Mouse (Mus musculus) retina, postnatal 1 day (tissue): ENCODE measurements around the gene Retreg1.
A peak's percentile ranks its signal among the peaks of the same experiment; 100 is the strongest.

Source experiments
- DNase-seq: peaks from one replicate; pipeline ENCODE4 v3.0.0-alpha.2; 2012

Gene Retreg1

GRCm38 (mm10) chr15:25834282-25834681 is 8.7 kb upstream of the Retreg1 start:
- no peak for DNase-seq

- DNase-seq, result no peak
Measured at GRCm38 (mm10) chr15:25834920-25835674, 7.9 kb upstream of the Retreg1 start.

GRCm38 (mm10) chr15:25842462-25843085 is 406 bp upstream of the Retreg1 start:
- no peak for DNase-seq

GRCm38 (mm10) chr15:25844013-25844570 is 1.1 kb downstream of the Retreg1 start:
- no peak for DNase-seq

GRCm38 (mm10) chr15:25844771-25845170 is 1.8 kb downstream of the Retreg1 start:
- no peak for DNase-seq

GRCm38 (mm10) chr15:25847576-25848168 is 4.7 kb downstream of the Retreg1 start:
- DNase-seq, result no peak

GRCm38 (mm10) chr15:25850552-25850951 is 7.6 kb downstream of the Retreg1 start:
- DNase-seq, result no peak

GRCm38 (mm10) chr15:25854270-25854904 is 11.4 kb downstream of the Retreg1 start:
- DNase-seq, result no peak

- no peak for DNase-seq
Measured at GRCm38 (mm10) chr15:25858611-25859058, 15.7 kb downstream of the Retreg1 start.

- DNase-seq, result no peak
Measured at GRCm38 (mm10) chr15:25859469-25859868, 16.5 kb downstream of the Retreg1 start.

GRCm38 (mm10) chr15:25861900-25862299 is 18.9 kb downstream of the Retreg1 start:
- no peak for DNase-seq

- DNase-seq, result no peak
Measured at GRCm38 (mm10) chr15:25865605-25866004, 22.6 kb downstream of the Retreg1 start.

GRCm38 (mm10) chr15:25866106-25866505 is 23.1 kb downstream of the Retreg1 start:
- no peak for DNase-seq

GRCm38 (mm10) chr15:25869129-25869528 is 26.1 kb downstream of the Retreg1 start:
- DNase-seq, result no peak

GRCm38 (mm10) chr15:25871470-25871869 is 28.5 kb downstream of the Retreg1 start:
- DNase-seq, result no peak

GRCm38 (mm10) chr15:25872118-25872517 is 29.1 kb downstream of the Retreg1 start:
- no peak for DNase-seq

- DNase-seq, result no peak
Measured at GRCm38 (mm10) chr15:25872657-25873056, 29.7 kb downstream of the Retreg1 start.

GRCm38 (mm10) chr15:25873536-25873935 is 30.6 kb downstream of the Retreg1 start:
- no peak for DNase-seq

- DNase-seq, result no peak
Measured at GRCm38 (mm10) chr15:25876601-25877161, 33.7 kb downstream of the Retreg1 start.

- peak; percentile 50 for DNase-seq
Measured at GRCm38 (mm10) chr15:25877798-25878197, 34.8 kb downstream of the Retreg1 start.

- DNase-seq, result no peak
Measured at GRCm38 (mm10) chr15:25879229-25879628, 36.2 kb downstream of the Retreg1 start.

- no peak for DNase-seq
Measured at GRCm38 (mm10) chr15:25880192-25880591, 37.2 kb downstream of the Retreg1 start.

- DNase-seq, result no peak
Measured at GRCm38 (mm10) chr15:25882002-25882401, 39.0 kb downstream of the Retreg1 start.
